Mouse (Mus musculus) kidney, embryonic 15.5 days (tissue): ENCODE data around the gene Nyap1. TPM values are rescaled to one million over a fixed set of nuclear protein-coding genes. Genes with fewer than 3 reads are reported as not detected.

Experiments
- ATAC-seq: fragments of 200-750 bp; cut with Nextera tagmentation; replicated peaks from 2 replicates; pipeline ENCODE4 v1.8.0; 2017; ENCODE audit warnings: moderate TSS enrichment; ENCODE audit not compliant: low FRiP score
- H3K27ac ChIP-seq: fragments of 300-500 bp; sonication (generic); 2 replicates; pipeline ENCODE4 v1.5.1; 2015; ENCODE audit warnings: mild to moderate bottlenecking, inconsistent platforms
- H3K27me3 ChIP-seq: fragments of 300-500 bp; sonication (generic); 2 replicates; pipeline ENCODE4 v1.6.1; 2015; ENCODE audit warnings: inconsistent platforms
- H3K36me3 ChIP-seq: fragments of 300-500 bp; sonication (generic); 2 replicates; pipeline ENCODE4 v1.6.1; 2015; ENCODE audit warnings: inconsistent platforms
- H3K4me1 ChIP-seq: fragments of 300-500 bp; sonication (generic); 2 replicates; pipeline ENCODE4 v1.6.1; 2015; ENCODE audit warnings: inconsistent platforms
- H3K4me2 ChIP-seq: fragments of 300-500 bp; sonication (generic); 2 replicates; pipeline ENCODE4 v1.6.1; 2015; ENCODE audit warnings: moderate library complexity, mild to moderate bottlenecking, inconsistent platforms
- H3K4me3 ChIP-seq: fragments of 300-500 bp; sonication (generic); replicated peaks from 2 replicates; pipeline ENCODE4 v1.5.1; 2015; ENCODE audit warnings: mild to moderate bottlenecking, inconsistent platforms
- H3K9ac ChIP-seq: fragments of 300-500 bp; sonication (generic); 2 replicates; pipeline ENCODE4 v1.6.1; 2015; ENCODE audit warnings: mild to moderate bottlenecking, inconsistent platforms
- H3K9me3 ChIP-seq: fragments of 300-500 bp; sonication (generic); replicated peaks from 2 replicates; pipeline ENCODE4 v1.6.1; 2016; ENCODE audit warnings: inconsistent platforms
- WGBS: fragments of 180-500 bp; shearing (Covaris S2); methylation state at CpG from one replicate; pipeline ENCODE4 v1.1.7; 2015; ENCODE audit warnings: mixed read lengths; 5-methylcytosine and 5-hydroxymethylcytosine counted together
- polyA plus RNA-seq: library from polyadenylated mRNA; unstranded; fragments of >200 nt; fragmentation: Nextera tagmentation; extraction: Ambion mirVana; gene quantifications from 2 replicates; pipeline ENCODE4 v1.2.1, GENCODE M21; 2015

Gene Nyap1
- polyA plus RNA-seq, 1 experiment from 2014 or later: 1.8 TPM

GRCm38 (mm10) chr5:137748130-137748770, 6.8 kb upstream of the Nyap1 start:
- 26% methylated on average over 5 of the region's 5 CpGs for WGBS
- no peaks in the 10 kb centered on the region for H3K27me3 ChIP-seq
- no peak for ATAC-seq
- peak overlapping the region; percentile 86 for H3K4me2 ChIP-seq
- peaks cover 35% of the 10 kb centered on the region for H3K36me3 ChIP-seq
- H3K27ac ChIP-seq: peak overlapping the region; percentile 99
- H3K4me3 ChIP-seq: peak overlapping the region; percentile 77
- peaks cover 41% of the 10 kb centered on the region for H3K4me1 ChIP-seq
- no peaks in the 10 kb centered on the region for H3K9me3 ChIP-seq
- H3K9ac ChIP-seq: peak overlapping the region; percentile 85

DNA sequence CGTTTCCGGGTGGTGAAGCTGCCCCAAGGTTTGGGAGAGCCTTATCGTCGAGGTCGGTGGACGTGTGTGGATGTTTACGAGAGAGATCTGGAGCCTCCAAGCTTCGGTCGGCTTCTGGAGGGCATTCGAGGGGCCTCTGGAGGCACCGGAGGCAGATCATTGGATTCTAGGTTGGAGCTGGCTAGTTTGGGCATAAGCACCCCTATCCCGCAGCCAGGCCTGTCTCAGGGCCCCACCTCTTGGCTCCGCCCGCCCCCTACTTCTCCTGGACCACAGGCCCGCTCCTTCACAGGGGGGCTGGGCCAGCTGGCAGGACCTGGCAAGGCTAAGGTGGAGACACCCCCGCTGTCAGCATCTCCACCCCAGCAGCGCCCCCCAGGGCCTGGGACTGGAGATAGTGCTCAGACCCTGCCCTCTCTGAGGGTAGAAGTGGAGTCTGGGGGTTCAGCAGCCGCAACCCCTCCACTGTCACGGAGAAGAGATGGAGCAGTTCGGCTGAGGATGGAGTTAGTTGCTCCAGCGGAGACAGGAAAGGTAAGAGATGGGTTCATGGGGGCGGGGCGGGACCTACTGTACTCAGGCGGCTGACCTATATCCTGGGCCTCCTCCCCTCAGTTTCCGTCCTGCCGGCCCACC, 6.0 kb upstream of the Nyap1 start:
- peak overlapping the region; percentile 99 for H3K27ac ChIP-seq
- peak overlapping the region; percentile 85 for H3K9ac ChIP-seq
- H3K4me1 ChIP-seq: peaks cover 41% of the 10 kb centered on the region
- peak overlapping the region; percentile 86 for H3K4me2 ChIP-seq
- H3K27me3 ChIP-seq: no peaks in the 10 kb centered on the region
- H3K4me3 ChIP-seq: peak overlapping the region; percentile 77
- H3K36me3 ChIP-seq: peaks cover 27% of the 10 kb centered on the region
- no peaks in the 10 kb centered on the region for H3K9me3 ChIP-seq
- 2% methylated on average over 26 of the region's 26 CpGs for WGBS
- peak; percentile 26 for ATAC-seq

DNA sequence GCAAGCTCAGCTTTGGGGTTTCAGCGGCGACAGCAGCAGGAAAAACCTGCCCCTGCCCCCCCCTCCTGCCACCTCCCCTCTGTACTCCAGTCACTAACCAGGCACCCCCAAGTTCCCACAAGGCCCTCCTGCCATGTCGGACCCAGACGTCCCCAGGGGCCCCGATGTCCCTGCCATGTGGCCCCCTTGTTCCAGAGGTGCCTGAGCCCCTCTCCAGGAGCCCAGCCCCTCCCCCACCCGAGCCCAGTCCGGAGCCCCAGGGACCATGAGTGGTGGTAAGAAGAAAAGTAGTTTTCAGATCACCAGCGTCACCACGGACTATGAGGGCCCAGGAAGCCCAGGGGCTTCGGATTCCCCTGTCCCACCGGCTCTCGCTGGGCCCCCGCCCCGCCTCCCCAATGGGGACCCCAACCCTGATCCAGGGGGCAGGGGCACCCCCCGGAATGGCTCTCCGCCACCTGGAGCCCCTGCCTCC, 5.5 kb upstream of the Nyap1 start:
- Histone ChIP-seq H3K36me3 (peaks cover 21% of the 10 kb centered on the region), H3K4me1 (peaks cover 39% of the 10 kb centered on the region), H3K9ac (peak overlapping the region; percentile 85), H3K4me2 (peak overlapping the region; percentile 86), H3K27ac (peak overlapping the region; percentile 99), H3K27me3 (no peaks in the 10 kb centered on the region), H3K9me3 (no peaks in the 10 kb centered on the region), H3K4me3 (peak overlapping the region; percentile 77)
- peak; percentile 13; the same call in 1 of the 2 replicates for ATAC-seq
- whole genome bisulfite sequencing: under 1% methylated on average over 16 of the region's 16 CpGs

DNA sequence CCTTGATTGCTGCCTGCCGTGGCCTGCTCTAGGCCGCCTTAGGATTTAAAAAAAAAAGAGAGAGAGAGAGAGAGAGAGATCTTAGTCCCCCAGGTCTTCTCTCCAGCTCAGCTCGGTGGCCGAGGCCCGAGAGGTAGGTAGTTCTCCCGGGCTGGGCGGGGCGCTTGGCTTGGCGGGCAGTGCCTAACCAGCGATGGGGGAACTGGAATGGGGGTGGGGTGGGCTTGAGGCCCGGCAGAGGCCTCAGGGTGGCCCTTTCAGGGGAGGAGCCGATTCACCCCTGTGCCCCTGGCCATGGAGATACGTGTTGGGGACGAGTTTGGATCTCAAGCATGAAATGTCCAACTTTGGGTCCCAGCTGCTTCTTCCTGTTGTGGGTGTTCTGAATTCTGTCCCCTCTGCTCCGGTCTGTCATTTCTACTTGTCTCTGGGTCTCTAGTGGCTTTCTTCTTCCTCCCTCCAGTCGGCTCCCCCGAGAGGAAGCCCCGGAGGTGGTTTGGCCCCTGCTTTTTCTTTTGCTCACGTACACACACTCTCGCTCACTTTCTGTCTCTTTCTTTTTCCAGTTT, 5.0 kb upstream of the Nyap1 start:
- WGBS: 0% methylated on average over 20 of the region's 20 CpGs
- no peaks in the 10 kb centered on the region for H3K27me3 ChIP-seq
- H3K36me3 ChIP-seq: peaks cover 16% of the 10 kb centered on the region
- H3K9ac ChIP-seq: peak overlapping the region; percentile 85
- H3K4me3 ChIP-seq: peak overlapping the region; percentile 77
- no peaks in the 10 kb centered on the region for H3K9me3 ChIP-seq
- peak; percentile 20 for ATAC-seq
- H3K27ac ChIP-seq: peak overlapping the region; percentile 99
- H3K4me1 ChIP-seq: peaks cover 42% of the 10 kb centered on the region
- peak overlapping the region; percentile 86 for H3K4me2 ChIP-seq

DNA sequence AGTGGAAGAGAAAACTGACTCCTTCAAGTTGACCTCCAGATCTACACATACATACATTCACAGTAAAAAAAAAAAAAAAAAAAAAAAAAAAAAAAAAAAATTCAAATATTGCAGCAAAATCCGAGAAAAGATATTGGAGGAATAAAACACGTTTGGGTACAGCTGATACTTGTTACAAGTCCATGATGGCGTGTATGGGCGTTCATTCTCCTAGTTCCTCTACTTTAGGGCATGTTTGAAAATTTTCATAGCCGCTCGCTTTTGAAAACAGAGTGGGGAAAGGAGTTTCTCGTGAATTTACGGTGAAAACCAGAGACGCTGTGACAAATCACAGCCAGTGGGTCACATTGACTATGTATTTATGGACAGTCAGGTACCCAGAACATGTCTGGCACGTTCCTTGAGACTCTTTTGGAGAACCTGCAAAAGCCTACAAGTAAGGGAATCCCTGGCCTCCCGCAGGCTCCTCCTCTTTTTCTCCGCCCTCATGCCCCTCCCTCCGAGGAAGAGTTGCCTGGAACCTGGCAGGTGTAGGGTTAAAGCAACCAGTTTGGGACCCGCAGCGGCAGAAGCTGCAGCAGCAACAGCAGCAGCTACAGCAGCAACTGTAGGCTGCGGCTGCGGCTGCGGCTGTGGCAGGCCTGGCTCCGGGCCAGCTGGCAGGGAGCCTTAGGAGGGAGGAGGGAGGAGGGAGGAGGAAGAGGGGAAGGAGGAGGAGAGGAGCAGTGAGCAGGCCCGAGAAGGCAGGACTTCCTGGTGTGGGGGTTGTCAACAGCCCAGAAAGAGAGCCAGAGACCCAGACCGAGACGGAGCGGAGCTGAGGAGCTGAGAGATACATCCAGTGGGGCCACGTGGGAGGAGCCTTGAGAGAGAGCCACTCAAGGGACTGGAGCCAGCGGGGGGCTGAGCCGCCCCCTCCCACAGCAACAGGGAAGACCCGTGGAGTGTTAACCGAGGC, 4.1 kb upstream of the Nyap1 start, which contains the start of gene Tsc22d4:
TSS of gene Tsc22d4 (plus strand) at position 517 of the 958 bp plus-strand sequence.
- peak; percentile 90 for ATAC-seq
- 3% methylated on average over 28 of the region's 28 CpGs for WGBS
- Histone ChIP-seq H3K36me3 (peaks cover 7% of the 10 kb centered on the region), H3K27ac (peak within 1 kb of the TSS; percentile 99), H3K4me1 (peaks cover 45% of the 10 kb centered on the region), H3K4me3 (peak within 1 kb of the TSS; percentile 77), H3K9ac (peak within 1 kb of the TSS; percentile 85), H3K9me3 (no peaks in the 10 kb centered on the region), H3K4me2 (peak within 1 kb of the TSS; percentile 86), H3K27me3 (no peaks in the 10 kb centered on the region)

DNA sequence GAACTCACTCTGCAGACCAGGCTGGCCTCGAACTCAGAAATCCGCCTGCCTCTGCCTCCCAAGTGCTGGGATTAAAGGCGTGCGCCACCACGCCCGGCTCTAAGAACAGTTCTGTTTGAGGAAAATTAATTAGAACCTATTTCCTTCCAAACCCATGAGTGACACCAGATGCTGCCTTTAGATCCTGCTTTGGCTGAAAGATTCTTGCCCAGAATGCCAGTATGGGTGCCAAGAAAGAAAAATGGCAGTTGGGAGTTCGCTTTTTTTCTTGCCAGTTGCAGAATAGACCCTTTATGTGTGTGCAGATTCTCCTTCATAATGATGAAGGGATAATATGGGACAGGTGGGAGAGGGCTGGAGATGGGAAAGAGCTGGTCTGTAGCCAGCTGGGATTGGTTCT, 2.8 kb upstream of the Nyap1 start:
- Histone ChIP-seq H3K4me1 (peaks cover 52% of the 10 kb centered on the region), H3K9ac (no peak overlapping the region), H3K4me3 (no peak overlapping the region), H3K27ac (no peak overlapping the region), H3K9me3 (no peaks in the 10 kb centered on the region), H3K27me3 (no peaks in the 10 kb centered on the region), H3K4me2 (no peak overlapping the region), H3K36me3 (peaks cover under 1% of the 10 kb centered on the region; the same call in 1 of the 2 replicates)
- ATAC-seq: no peak
- 90% methylated on average over 7 of the region's 7 CpGs for WGBS

GRCm38 (mm10) chr5:137742836-137743235, 1.4 kb upstream of the Nyap1 start:
- no peaks in the 10 kb centered on the region for H3K27me3 ChIP-seq
- H3K4me3 ChIP-seq: no peak overlapping the region
- no peak overlapping the region for H3K27ac ChIP-seq
- H3K4me2 ChIP-seq: no peak overlapping the region
- no peaks in the 10 kb centered on the region for H3K9me3 ChIP-seq
- H3K36me3 ChIP-seq: no peaks in the 10 kb centered on the region
- ATAC-seq: no peak
- WGBS: 93% methylated on average over 6 of the region's 6 CpGs
- H3K9ac ChIP-seq: no peak overlapping the region
- peaks cover 49% of the 10 kb centered on the region for H3K4me1 ChIP-seq

DNA sequence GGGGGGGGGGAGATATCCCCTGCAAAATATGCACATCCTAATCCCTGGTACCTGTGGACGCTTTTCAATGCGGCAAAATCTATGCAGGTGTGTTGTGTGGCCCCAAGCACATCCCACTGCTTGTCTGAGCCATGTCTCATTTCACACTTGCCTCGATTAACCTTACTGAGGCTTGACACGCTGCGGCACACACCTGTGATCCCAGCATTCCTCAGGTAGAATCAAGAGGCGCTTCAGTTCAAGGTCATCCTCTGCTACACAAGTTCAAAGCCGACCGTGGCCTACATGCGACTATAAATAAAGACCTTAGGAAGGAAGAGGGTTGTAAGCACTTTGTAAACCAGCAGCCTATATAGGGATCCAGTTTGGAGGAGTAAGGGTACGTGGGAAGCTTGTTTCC, 641 bp upstream of the Nyap1 start:
- peaks cover 41% of the 10 kb centered on the region for H3K4me1 ChIP-seq
- no peak overlapping the region for H3K9ac ChIP-seq
- WGBS: 59% methylated on average over 10 of the region's 10 CpGs
- no peaks in the 10 kb centered on the region for H3K9me3 ChIP-seq
- H3K4me3 ChIP-seq: peak overlapping the region; percentile 69
- H3K36me3 ChIP-seq: no peaks in the 10 kb centered on the region
- 0 out of 2 replicates have a peak overlapping the region, but pooled peaks have one; percentile 81 for H3K27ac ChIP-seq
- ATAC-seq: no peak
- no peaks in the 10 kb centered on the region for H3K27me3 ChIP-seq
- H3K4me2 ChIP-seq: peak overlapping the region; percentile 97

DNA sequence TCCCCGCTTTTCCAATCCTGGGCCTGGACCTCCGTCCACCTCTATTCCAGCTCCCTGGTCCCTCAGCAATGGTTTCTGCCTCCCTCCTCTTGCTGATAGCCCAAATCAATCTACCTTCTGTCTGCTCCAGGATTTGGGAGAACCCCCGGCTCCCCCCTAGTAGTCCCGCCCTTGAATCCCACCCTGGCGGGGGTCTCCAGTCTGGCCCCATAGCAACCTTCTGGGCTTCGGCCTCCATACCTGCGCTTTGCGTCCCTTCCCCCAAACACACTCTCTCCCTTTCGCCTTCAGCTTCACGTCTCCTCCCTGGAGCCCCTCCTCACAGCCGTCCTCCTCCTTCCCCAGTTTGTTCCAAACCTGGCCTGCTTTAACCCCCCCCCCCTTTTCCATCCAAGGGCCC, 901 bp downstream of the Nyap1 start:
- no peaks in the 10 kb centered on the region for H3K27me3 ChIP-seq
- peak overlapping the region; percentile 97 for H3K4me2 ChIP-seq
- WGBS: 10% methylated on average over 11 of the region's 11 CpGs
- H3K9me3 ChIP-seq: no peaks in the 10 kb centered on the region
- no peak for ATAC-seq
- peak overlapping the region; percentile 65 for H3K9ac ChIP-seq
- peaks cover 12% of the 10 kb centered on the region for H3K36me3 ChIP-seq
- H3K27ac ChIP-seq: 0 out of 2 replicates have a peak overlapping the region, but pooled peaks have one; percentile 81
- H3K4me1 ChIP-seq: peaks cover 37% of the 10 kb centered on the region
- H3K4me3 ChIP-seq: peak overlapping the region; percentile 69

- Histone ChIP-seq H3K27ac (no peak overlapping the region), H3K36me3 (peaks cover 19% of the 10 kb centered on the region), H3K4me1 (peaks cover 35% of the 10 kb centered on the region), H3K4me2 (0 out of 2 replicates have a peak overlapping the region, but pooled peaks have one; percentile 14), H3K9me3 (no peaks in the 10 kb centered on the region), H3K9ac (no peak overlapping the region), H3K4me3 (peak overlapping the region; percentile 69; the same call in 1 of the 2 replicates), H3K27me3 (no peaks in the 10 kb centered on the region)
- WGBS: 57% methylated on average over 9 of the region's 9 CpGs
- no peak for ATAC-seq
Measured at GRCm38 (mm10) chr5:137739471-137739870, 1.9 kb downstream of the Nyap1 start.

DNA sequence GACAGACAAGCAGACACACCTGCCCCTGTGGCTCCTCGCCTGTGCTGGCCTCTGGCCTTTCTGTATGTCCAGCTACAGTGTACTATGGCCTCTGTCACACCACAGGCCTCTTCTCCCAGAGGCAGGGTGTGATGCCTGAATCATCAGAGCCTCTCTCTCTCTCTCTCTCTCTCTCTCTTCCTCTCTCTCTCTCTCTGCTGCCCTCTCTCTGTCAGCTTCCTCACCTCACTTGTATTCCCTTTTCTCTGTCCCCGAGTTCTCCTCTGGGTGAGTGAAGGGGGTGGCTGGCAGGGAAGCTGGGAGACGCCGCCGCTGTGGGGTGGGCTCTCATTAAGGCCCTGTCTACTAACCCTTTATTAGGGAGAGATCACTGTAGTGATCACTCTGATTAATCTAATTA, 2.9 kb downstream of the Nyap1 start:
- Histone ChIP-seq H3K4me1 (peaks cover 41% of the 10 kb centered on the region), H3K36me3 (peaks cover 24% of the 10 kb centered on the region), H3K27me3 (no peaks in the 10 kb centered on the region), H3K9me3 (no peaks in the 10 kb centered on the region), H3K9ac (no peak overlapping the region; the same call in 1 of the 2 replicates), H3K4me2 (no peak overlapping the region), H3K27ac (no peak overlapping the region), H3K4me3 (no peak overlapping the region)
- no peak for ATAC-seq
- 69% methylated on average over 5 of the region's 5 CpGs for WGBS
